Mouse (Mus musculus): ENCODE results near the gene Tgtp2.
A peak's percentile ranks its signal among the peaks of the same experiment; 100 is the strongest.

Tgtp2 gene

GRCm38 (mm10) chr11:49063713-49064469 lies at the start of gene Tgtp2:
TSS of gene Tgtp2 (minus strand) at chr11:49064206.
- peak; percentile 41 to 57 for DNase-seq (ENCODE audit: low spot score in 2 of 2)

DNA sequence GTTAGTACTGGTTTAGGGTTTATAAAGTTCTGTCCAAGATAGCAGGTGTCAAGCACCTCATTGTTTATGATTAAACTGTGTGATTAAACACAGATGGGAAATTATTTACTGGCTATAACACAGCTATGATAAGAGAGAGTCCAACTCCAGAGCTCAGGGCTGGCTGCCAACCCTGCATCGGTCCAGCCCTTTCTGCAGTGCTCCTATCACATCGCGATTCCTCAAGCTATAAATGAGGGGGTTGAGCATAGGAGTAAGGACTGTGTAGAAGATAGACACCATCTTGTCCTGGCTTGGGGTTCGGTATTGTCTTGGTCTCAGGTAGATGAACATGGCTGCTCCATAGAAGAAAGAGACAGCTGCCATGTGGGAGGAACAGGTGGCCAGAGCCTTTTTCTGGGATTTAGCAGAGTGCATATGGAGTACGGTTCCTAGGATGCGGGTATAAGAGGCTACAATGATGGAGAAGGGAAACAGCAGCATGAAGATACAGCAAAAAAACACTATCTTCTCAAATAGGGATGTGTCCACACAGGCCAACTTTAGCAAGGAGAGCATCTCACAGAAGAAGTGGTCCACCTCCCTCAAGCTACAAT lies 48.7 kb upstream of the Tgtp2 start:
- DNase-seq (ENCODE audit: low spot score in 2 of 2), result no peak

GRCm38 (mm10) chr11:49111000-49111399 lies 47.0 kb upstream of the Tgtp2 start:
- DNase-seq (ENCODE audit: low spot score in 2 of 2), result no peak

GRCm38 (mm10) chr11:49108833-49109232 lies 44.8 kb upstream of the Tgtp2 start:
- peak in 1 of 2 experiments; percentile 50 for DNase-seq (ENCODE audit: low spot score in 2 of 2)

GRCm38 (mm10) chr11:49107650-49108537 lies 43.9 kb upstream of the Tgtp2 start:
- DNase-seq (ENCODE audit: low spot score in 2 of 2), result no peak

- DNase-seq (ENCODE audit: low spot score in 2 of 2), result no peak
Measured at GRCm38 (mm10) chr11:49105752-49106151, 41.7 kb upstream of the Tgtp2 start.

DNA sequence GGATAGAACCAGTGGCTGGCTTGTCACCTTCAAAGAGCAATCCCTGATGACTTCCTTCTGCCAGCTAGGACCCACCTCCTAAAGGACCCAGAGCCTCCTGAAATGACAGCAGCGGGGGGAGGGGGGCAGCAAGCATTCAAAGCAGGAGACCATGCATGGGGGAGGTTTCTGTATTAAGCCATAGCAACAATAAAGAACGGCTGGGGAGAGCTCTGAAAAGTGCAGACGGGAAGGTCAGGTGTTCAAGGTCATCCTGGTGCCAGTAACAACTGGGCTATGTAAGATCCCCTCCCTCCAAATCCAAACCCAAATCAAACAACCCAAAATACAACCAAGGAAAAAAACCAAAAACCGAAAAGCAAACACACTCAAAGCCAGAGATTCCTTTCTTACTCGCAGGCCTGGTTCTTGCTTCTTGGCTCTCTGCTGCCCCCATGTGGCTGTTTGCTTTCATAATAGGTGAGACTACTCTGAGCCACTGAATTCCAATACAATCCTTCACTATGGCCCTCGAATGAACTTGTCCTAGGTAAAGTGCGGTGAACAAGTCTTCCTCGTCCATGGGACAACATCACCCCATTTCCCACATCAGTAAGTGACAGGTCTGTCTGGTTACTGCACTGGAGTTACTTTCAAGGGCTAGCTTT lies 39.2 kb upstream of the Tgtp2 start:
- peak; percentile 81 to 90 for DNase-seq (ENCODE audit: low spot score in 2 of 2)

- DNase-seq (ENCODE audit: low spot score in 2 of 2), result peak in 1 of 2 experiments; percentile 40
Measured at GRCm38 (mm10) chr11:49101500-49101899, 37.5 kb upstream of the Tgtp2 start.

DNA sequence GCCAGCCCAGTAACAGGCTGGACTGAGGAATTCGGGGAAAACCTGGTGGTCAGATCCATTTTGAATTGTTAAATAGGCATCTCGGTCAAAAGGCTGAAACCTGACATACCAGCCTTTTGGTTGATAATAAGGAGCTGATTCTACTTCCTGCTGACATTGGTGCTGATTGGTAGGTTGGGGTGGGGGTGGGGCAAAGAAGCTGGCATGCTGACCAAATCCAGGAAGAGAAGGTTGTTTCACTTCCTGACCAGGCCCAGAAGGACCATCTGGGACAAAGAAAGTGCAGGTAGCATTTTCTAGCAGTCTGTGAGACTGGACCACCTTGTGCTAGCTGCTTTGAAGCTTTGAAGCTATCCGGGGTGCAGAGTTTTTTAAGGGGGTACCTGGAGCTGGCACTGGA lies 36.4 kb upstream of the Tgtp2 start:
- DNase-seq (ENCODE audit: low spot score in 2 of 2), result no peak

DNA sequence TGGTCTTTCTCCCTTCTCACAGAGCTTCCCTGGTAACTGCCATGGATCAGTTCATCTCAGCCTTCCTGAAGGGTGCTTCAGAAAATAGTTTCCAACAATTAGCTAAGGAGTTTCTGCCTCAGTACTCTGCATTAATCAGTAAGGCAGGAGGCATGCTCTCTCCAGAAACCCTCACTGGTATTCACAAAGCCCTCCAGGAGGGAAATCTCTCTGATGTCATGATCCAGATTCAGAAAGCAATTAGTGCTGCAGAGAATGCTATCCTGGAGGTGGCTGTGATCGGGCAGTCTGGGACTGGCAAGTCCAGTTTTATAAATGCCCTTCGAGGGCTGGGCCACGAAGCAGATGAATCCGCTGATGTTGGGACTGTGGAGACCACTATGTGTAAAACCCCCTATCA lies 31.4 kb upstream of the Tgtp2 start:
- no peak for DNase-seq (ENCODE audit: low spot score in 2 of 2)

- peak; percentile 56 to 71 for DNase-seq (ENCODE audit: low spot score in 2 of 2)
Measured at GRCm38 (mm10) chr11:49093861-49094660, 30.1 kb upstream of the Tgtp2 start.

DNA sequence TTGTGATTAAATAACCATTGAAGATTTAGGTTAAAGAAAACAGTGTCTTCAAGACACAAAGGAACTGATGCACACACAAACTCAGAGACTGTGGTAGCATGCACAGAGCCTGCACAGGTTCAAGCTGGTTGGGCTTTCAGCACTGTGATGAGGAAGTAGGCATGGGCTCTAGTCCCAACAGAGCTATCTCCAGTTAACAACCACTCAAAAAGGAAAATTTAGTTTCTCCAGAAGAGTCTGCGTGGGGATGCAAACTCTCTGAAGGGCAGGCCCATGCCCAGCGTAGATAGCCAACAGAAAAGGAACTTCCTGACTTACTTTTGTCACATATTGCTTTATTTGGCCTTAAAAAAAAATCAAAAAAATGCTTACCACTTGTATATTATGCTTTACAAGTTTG lies 28.8 kb upstream of the Tgtp2 start:
- no peak for DNase-seq (ENCODE audit: low spot score in 2 of 2)

- DNase-seq (ENCODE audit: low spot score in 2 of 2), result no peak
Measured at GRCm38 (mm10) chr11:49092053-49092586, 28.1 kb upstream of the Tgtp2 start.

GRCm38 (mm10) chr11:49091171-49091570 lies 27.2 kb upstream of the Tgtp2 start:
- DNase-seq (ENCODE audit: low spot score in 2 of 2), result no peak

GRCm38 (mm10) chr11:49090551-49090950 lies 26.5 kb upstream of the Tgtp2 start:
- no peak for DNase-seq (ENCODE audit: low spot score in 2 of 2)

DNA sequence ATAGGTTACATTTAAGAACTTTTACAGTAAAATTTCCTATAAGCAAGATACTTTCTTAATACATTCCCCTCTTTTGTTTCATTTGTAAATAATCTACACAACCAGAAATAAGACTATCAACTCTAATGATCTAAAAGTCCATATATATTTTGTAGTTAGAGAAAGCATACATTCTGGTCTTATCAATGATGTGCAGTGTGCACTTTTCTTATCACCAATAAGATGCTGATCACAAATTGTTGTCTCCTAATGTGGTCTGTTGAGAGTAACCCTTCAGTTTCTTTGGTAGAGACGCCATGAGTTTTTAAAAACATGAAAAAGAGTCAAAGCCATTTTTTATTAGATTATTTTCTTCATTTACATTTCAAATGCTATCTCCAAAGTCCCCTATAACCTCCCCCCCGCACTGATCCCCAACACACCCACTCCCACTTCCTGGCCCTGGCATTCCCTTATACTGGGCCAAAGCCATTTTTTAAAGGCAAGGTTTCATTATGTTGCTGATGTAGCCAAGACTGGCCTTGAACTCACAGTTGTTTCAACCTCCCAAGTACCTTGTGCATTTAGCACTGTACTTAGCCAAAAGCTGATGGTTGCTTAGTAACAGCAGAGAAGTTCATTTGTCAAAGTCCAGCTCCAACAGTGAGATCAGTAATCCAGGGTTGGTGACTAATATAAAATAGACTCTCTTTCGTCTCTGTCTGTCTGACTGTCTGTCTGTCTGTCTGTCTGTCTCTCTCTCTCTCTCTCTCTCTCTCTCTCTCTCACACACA lies 25.9 kb upstream of the Tgtp2 start:
- DNase-seq (ENCODE audit: low spot score in 2 of 2), result no peak

GRCm38 (mm10) chr11:49088990-49089652 lies 25.1 kb upstream of the Tgtp2 start:
- DNase-seq (ENCODE audit: low spot score in 2 of 2), result no peak

DNA sequence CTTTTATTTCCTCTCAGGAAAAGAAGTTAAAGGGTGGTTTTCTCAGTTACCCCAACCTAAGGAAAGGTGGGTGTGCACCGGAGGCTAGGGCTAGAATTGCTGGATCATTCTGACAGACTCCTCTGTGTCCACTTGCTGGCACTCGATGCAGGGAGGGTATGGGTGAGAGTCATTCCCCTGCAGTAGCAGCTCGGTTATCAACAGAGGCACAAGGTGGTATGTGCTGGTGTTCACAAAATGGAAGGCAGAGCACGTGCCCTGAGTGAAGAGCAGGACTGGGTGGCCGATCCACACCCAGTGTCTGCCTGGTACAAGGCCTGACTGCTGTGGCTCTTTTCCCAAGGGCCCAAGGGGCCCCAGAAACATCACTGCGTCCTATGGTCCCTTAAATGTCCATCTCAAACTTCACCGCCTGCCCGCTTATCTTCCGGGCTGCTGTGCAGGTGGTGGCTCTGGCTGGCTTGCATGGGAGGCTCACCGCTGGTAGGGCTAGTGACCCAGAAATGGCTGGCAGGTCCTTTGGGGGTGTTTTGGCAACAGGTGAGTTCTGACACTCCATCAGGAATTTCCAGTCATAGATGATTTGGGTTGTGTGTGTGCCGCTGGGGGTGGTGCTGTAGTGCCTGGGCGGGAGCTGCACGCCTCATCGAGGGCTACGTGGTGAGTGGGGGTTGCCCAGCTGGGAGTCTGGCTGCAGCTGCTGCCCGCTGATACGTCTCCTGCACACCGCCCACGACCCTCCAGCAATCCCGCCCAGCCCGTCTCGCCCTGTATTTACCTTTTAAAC lies 24.0 kb upstream of the Tgtp2 start:
- peak; percentile 57 for DNase-seq (ENCODE audit: low spot score in 2 of 2)
